Mouse (Mus musculus): ENCODE data around the gene Babam1.

DNA sequence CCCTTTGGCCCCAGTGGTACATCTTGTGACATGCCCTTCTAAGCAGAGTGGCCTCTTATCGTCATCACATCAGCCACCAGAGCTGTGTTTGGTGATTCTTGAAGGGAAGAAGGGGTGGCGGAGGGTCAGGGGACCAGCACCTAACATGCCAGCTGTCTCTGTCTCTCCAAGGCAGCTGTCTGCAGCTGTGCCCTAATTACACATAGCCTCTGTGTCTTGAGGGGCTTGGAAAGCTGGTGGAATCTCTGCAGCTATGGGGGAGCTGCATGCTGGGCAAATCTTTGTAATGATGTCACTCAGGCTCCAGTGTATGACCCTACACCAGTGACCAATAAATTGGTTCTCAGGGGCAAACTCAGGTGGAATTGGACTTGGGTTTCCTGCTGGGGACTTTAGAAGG is 56.0 kb downstream of the Babam1 start:
- no peak for TF ChIP-seq GATA1 (IDR thresholded peaks at IDR 0.05; ENCODE audit: low read length)
- no peak for TF ChIP-seq TAL1 (IDR thresholded peaks at IDR 0.05; ENCODE audit: low read length)

Data from erythroblast, embryonic 14.5 days (primary cell).